Mouse (Mus musculus) kidney, postnatal 25 days (tissue): Measurements from ENCODE around the gene Acap1.
A peak's percentile ranks its signal among the peaks of the same experiment; 100 is the strongest.

ENCODE experiments used
- DNase-seq, 2 experiments: peaks; one replicate each; pipeline ENCODE4 v3.0.0; 2021; ENCODE audit warnings: mixed read lengths in 2 of 2

Acap1 gene

DNA sequence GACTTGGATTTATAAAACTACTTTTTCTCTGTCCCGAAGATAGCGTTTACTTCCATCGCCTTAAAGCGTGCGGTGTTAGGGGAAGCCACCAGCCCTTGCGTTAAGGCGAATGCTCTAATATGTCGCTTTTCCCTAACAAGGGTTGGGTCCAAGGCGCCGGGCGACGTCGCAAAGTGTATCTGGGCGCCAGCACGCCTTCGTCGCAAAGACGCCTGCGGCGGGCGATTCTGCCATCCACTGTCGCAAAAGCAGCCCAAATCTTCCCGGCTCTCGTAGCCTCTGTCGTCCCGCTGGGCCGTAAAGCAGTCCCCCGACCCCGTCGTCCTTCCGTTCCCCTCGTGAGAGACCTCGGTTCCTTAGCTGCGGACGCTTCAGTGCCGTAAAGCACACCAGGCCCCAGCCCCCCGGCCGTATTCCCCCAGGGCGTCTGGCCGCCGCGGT is 6.1 kb upstream of the Acap1 start:
- DNase-seq: peak; percentile 94 to 99

DNA sequence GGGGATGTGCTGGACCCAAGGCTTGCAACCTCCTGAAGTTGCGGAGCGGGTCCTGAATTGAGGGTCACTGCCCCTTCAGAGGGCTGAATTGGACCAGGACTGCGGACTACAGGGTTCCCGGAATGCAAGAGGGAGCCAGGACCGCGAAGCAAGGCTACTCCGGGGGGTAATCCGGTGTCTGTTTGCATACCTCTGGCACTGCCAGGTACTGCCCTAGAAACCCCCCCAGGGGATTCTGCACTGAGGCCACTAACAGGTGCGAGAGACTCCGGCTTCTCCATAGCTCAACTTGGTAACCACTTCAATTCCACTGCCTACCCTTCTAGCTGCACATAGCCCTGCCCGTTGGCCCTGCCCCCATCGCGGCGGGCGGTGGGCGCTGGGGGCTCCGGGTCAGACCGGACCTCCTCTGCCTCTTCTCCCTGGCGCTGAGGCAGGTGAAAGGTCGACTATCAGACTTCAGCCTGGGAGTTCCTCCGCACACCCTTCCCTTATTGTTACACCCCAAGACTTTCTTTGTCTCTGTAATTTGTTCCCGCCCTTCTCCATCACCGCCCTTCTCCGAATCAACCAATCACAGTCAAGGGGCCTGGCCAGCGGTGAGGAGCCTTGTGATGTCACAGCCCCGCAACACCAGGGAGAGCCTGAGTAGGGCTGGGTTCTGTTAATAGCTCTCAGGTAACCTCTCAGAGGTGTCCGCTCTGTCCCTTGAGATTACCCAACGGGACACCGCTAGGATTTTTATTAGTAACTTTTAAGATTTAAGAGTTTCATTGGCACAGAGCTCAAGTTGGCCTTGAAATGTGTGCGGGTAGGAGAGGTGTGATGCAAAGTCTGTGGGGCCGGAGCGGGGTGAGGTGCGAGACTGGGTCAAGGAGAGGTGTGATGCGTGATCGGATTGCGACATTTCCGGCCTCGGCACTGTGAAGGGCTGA is 5.4 kb upstream of the Acap1 start, which contains the start of the genes 2810408A11Rik and Neurl4:
2810408A11Rik (minus strand) TSS at position 517 of the 935 bp plus-strand sequence.
Neurl4 (plus strand) TSS at position 602 of the 935 bp plus-strand sequence.
- DNase-seq: peak; percentile 91 to 97

DNA sequence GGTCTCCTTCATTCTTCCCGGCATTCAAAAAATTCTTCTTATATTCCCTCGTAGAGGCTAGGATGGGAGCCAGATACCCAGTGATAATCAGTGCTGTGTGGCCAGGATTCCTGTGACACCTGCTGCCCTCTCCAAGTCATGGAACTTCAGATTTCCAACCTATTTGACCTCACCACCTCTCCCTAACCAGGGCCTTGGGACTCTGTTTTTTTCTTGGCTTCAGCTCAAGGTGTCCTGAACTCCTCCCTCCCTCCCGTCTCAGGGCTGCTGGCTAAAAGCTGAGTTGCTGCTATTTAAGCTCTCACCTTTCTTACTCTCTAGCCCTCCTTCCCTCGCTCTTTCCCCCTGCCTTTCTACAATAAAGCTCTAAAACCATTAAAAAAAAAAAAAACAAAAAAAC is 4.5 kb upstream of the Acap1 start:
- peak; percentile 31 to 61 for DNase-seq

DNA sequence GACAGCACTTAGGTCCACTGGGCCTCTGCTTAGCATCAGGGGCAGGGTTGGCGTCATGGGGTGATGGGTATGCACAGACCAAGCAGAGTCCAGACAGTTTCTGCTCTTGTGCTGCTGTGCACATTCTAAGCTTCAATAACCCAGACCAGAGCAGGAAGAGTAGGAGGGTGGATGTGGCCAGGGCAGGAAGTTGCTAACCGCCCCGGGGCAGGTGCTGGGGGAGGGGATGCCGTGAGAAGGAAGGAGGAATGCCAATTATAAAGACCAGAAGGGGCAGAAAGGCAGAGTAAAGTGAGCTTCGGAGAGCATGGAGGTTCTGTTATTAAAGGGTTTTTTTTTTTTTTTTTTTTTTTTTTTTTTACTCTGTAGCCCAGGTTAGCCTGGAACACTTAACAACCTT is 668 bp downstream of the Acap1 start:
- DNase-seq: no peak

DNA sequence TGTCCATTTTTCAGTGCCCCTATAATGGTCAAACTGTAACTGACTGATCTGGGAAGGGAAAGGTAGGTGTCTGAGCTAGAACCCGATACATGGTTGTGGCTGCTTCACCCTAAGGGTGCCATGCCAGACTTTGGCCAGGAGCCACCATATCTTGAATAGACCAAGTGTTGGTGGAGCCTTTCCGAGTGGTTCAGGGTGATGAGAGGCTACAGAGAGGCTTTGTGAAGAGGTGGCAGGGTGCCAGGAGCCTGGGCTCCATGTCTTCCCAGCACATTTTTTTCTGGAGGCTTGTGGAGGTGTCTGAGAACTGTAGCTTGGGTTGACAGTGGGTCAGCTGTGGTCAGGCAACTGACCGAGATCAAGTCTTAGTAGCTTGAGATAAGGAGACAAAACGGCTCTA is 3.9 kb downstream of the Acap1 start:
- DNase-seq: no peak

DNA sequence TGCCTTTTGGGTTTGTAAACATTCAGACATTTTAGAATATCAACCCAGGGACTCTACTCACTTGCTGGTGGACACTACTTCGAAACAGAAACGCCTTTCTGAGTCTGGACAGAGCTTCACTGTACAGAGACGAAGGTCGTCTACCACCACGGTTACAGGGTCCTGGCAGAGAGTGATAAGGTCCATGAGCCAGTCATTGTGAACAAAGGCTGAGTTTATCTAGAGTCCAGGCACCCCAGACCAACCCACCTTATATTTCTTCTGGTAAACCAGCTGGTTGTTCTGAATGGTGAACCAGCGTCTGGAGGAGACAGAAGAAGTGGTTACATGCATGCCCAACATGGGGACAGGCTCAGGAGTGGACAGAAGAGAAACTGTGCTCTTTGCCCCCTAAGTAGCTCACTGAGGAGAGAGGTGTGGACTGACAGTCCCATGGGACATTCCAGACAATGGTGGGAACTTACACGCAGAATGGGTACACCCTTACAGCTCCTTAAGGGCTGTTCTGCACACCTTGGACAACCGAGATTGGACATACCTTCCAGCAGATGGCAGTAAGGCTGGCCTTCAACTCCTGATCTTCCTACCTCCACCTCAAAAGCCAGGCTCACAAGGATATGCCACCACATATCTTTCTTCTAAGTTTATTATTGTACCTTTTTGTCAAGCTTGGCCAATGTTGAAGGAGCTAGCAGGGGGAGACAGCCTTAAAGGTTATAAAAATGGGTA is 8.3 kb downstream of the Acap1 start:
- DNase-seq: peak; percentile 63 to 70

DNA sequence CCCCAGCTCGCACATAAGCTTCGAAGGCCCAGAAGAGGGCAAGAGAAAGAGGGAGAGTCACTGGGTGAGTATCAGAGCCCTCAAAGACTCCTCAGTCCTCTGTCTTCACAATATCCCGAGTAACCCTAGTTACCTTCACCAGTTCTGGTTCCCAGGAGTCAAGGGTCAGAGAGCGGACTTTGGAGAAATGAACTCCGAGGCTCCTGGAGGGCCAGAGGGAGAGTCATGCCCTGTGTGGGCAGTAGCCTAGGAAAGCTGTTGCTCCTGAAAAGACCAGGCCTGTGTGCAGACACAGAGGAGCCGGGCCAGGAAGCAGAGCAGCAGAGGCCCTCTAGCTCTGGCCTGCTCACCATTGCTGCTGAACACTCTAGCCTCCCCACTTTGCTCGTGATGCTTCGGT is 10.7 kb downstream of the Acap1 start:
- DNase-seq: peak; percentile 26 to 62

DNA sequence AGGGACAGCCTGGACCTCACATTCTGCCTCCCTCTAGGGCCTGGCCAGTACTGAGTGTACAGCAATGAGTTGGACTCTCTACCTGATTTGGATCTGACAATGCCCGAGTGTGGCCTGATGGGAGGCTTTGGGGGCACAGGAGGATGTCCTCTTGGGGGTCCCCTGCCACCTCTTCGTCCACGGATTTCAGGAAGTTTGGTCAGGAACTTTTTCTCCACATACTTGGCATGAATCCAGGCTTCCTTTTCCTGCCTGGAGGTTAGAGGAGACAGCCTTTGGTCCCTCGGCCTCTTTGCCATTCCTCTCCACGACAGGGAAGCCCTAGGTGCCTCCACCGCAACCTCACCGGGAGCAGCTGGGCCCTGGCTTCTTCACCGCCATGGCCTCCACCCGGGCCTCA is 11.1 kb downstream of the Acap1 start:
- peak; percentile 36 to 59 for DNase-seq

DNA sequence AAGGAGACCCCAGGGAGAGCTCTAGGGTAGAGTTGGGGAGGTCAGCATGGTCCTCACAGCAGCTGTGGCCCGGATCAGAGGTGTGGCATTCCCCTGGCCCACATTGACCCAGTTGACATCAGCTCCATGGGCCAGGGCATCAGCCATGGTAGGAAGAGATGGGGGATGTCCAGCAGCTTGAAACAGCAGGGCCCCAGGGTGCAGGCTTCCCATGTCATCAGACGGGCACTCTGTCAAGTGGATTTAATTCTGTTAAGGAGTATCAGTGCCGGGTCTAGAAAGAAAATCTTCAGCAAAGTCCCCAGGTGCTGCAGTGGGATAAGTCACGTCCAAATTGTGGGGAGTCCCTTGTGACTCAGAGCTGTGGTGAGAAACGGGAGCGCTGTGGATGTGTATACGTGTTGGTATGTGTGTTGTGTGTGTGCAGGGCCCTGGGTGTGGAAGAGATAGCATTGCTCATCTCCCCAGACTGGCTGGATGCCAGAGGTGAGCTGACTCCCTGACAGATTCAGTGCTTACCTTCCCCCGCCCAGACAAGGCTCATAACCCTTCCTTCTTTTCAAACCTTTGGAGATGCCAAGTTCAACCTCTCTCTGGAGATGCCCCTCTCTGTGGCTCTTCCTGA is 11.7 kb downstream of the Acap1 start:
- DNase-seq: peak; percentile 37 to 60

DNA sequence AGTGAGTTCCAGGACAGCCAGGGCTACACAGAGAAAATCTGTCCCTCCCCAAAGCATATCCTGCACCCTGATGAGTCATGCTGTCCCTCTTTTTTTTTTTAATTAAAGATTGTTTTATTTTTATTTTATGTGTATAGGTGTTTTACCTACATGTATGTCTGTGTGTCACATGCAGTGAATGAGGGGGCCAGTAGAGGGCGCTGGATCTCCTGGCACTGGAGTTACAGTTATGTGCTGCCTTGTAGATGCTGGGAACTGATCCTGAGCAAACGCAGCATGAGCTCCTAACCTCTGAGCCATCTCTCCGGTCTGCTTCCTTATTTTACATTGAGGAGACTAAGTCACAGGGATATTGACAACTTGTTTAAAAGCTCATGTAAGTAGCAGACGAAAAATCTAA is 12.3 kb downstream of the Acap1 start:
- DNase-seq: peak; percentile 60 to 64

DNA sequence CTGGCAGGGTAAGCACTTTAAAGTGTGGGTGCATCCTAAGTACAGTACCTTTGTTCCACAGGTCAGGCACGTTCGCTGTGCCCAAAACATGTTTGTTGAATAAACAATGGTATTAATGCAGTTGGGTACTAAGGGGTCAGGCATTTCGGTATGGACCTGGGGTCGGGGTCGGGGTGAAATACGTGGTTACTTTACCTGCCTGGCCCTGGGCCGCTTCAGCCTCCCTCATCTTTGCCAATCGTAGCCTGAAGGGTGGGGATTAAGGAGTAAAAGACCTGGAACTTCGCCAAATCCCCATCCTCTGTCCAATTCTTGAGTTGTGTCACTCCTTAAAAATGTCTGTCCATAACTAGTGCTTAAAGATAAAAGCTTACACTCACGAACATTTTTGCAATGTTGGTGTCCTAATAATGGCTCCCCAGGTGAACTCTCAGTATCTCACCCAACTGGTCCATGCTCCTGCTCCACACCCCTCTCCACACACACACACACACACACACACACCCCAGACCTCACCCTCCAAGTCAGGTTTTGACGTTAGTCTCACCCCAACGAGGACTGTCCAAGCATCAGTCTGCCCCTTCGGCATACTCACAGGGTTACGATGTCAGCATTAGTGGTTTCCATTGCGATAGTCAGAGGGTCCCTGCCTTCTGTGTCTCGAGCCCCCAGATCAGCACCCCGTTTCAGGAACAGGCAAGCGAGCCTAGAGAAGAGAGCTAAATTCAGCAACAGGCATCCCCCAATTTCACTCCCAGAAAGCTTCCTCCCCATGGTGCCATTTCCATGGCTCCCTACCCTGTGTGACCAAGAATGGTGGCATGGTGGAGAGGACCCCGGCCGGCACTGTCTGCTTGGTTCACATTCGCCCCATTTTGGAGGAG is 13.3 kb downstream of the Acap1 start:
- no peak for DNase-seq

DNA sequence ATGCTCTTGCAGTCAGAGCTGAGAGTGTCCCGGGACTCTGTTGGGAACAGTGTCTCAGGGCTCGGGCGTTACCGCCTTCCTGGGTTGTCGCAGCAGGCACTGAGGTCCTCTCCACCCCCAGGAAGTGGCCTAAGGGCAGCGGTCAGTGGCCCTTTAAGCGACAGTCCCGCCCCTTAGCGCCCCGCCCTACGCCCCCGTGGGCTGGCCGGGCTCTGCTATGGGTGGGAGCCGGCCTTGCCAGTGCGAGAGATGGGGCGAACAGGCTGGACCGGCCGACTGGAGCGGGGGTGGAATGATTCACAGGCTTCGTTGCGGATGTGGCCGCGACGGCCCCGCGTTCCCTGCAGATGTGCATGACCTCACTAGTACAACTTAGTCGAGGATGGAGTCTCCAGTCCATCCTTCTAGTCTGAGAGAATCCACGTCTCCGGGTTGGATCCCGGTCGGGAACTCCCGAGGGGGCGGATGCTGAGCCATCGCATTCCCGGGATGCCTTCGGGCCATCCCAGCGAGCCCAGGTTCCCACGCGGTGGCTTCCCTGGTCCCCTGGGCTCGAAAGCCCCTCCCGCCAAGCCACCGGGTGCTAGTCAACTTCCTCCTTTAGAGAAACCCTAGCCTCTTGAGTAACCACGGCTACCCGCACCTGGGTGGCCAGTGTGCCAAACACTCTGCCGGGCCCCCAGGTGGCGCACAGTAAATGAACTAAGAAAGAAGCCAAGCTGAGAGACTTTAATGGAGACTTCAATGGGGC is 14.3 kb downstream of the Acap1 start, which contains the start of gene Kctd11:
Kctd11 (minus strand) TSS at position 554 of the 751 bp plus-strand sequence.
- DNase-seq: peak; percentile 90 to 96

DNA sequence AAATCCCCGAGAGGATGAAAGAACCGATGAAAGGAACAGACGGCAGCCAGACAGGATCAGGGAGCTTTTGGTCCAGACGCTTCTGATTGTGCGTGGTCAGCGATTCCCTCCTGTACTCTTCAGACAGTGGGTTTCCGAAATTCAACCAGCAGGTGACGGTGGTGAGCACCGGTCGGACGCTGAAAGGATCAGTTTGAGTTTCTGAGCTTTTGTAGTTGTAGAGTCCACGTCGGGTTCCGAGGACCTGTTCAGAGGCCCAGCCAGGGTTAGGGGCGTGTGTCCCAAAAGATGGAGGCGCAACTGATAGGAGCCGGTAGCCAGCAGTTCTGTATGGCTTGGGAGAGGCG is 14.9 kb downstream of the Acap1 start:
- DNase-seq: peak; percentile 83 to 87

DNA sequence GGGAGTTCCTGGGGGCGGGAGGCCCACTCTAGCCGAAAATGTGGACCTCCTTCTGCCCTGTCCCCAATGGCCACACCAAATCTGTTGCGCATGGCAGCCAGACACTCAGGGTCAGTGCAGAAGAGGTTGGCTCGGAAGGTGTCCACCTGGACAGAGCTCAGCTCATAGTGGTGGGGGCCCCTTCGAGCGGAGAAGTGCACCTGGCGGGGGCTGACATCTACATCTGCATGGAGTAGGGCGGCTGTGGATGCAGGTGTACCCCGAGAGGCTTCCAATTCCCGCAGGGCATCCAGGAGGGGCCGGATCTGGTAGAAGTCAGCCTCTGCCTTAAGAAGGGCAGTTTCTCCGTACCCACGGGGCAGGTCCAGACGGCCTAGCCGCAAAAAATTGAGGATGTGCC is 15.6 kb downstream of the Acap1 start:
- peak in 1 of 2 experiments; percentile 57 for DNase-seq

DNA sequence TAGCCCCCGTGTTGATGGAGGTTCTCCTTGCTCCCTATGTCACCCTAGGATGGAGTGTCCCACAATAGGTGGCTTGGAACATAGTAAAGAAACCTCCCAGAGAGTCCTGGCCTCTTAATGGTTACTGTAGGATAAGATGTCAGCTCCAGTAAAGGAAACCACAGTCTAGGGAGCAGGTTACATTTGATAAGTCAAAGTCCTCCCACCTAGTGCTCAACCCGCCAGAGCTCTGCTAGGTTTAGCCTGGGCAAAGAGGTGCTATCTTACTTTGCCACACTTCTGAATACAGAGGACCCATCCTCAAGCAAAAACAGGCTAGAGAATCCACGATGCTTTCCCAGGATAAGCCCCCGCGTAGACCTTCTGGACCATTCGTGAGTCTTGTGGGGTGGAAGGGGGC is 16.4 kb downstream of the Acap1 start:
- no peak for DNase-seq

DNA sequence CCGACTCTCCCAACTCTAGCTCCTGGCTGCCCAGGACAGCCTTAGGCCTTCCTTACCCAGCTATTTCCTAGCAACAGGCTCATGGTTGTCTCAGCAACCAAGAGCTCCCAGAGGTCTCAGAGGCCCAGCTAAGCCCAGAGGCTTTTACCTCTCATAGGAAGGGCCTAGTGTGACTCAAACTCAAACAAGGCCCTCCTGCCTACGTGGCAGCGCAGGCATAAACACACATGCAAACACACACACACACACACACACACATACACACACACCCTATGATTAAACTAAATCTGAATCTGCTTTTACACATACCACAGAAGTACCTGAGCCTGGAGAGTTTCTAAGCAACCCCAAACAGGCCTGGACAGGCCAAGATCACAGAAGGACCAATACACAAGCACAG is 16.9 kb downstream of the Acap1 start:
- no peak for DNase-seq

DNA sequence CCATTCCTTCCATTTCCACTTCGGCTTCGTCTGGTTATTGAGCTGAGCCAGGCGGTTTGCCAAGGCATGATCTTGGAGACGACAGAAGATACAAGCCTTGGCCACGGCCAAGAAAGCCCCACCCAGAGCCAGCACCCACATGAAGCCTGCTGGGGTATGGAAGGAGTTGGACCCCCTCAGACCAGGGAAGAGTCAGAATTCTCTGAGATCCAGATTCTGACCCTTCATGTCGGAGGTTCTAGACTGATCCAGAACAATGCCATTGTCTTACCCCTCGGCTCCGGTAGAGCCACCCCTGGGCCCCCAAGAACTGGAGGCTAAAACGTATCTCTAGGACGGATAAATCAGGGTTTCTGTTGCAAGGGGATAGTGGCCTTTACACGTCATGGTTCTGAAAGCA is 17.5 kb downstream of the Acap1 start, which contains the start of gene Tmem95:
Tmem95 (minus strand) TSS at position 141 of the 400 bp plus-strand sequence.
- DNase-seq: no peak

DNA sequence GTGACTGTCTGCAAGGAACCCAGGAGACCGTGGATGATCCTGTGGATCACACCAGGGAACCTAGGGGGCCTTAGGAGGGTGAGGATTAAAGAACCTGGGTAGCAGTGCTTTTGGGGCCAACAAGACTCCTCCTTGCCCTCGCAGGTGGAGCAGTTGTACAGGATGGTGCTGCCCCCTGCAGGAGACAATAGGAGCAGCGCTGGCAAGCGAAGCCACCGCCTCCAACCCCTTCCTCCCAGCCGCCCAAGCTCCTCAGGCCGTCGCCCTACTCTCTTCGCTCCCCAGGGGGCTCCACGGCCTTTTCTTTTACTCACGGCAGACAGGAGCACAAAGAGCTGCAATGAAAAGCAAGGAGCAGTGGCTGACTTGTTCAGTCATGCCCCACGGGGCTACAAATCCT is 18.5 kb downstream of the Acap1 start:
- peak; percentile 88 for DNase-seq

DNA sequence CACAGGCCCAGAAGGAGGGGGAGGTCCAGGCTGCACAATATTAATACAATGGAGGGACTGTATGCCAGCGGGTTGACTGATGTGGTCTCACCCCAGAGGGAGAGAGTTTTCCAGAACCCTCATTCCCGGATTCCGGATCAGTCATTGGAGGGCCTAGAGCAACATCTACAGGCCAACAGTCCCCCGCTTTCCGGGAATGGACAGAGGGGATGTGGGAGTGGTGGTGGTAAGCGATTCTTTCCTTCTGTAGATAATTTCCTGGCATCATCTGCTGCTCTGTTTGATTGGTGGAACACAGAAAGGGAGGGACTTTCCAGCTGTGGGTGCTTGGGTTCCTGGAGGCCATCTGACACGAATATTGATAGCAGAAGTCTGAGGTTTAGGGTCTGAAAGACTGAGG is 19.2 kb downstream of the Acap1 start:
- peak; percentile 43 to 72 for DNase-seq

DNA sequence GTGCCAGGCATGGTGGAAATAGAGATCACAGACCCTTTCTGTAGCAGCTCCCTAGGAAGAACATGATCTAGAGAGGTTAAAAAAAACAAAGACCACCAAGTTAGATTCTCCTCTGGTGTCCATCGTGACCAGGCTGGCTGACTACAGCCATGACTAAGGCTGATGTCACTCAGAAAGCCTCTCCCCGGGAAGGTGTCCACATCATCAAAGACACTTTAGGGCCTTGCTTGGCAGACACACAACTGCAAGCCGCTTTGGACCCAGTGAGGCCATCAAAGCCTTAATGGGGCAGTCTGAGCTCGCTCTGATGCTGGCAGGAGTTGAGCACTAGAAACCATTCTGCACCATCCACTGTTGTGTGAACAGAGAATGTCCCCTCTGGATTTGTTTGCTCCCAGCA is 22.9 kb downstream of the Acap1 start:
- DNase-seq: no peak

DNA sequence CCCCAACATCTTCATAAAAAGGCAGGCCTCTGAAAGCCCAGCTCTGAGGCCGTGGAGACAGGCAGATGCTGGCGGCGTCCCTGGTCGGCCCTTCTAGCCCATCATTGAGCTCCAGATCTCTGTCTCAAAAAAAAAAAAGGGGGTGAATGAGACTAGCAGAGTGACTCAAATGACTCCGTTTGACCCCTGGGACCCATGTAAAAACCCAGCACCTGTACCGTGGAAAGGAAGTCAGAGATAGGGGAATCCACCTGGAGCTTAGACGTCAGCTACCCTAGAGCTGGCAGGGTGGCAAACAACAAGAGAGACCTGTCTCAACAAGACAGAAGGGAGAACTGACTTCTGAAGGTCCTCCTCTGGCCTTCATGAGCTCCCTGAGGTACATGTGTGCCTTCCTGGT is 23.5 kb downstream of the Acap1 start:
- DNase-seq: no peak
